Mouse (Mus musculus) forebrain, embryonic 10.5 days (tissue): ENCODE results near the gene Hip1r. TPM values are rescaled to one million over a fixed set of nuclear protein-coding genes. Genes with fewer than 3 reads are reported as not detected.

Experiments
- DNase-seq: peaks from one replicate; pipeline ENCODE4 v3.0.0-alpha.2; 2017; ENCODE audit warnings: low spot score; ENCODE audit errors: extremely low spot score
- H3K27ac ChIP-seq: fragments of 300-500 bp; sonication (generic); 2 replicates; pipeline ENCODE4 v1.5.1; 2016; ENCODE audit warnings: mild to moderate bottlenecking
- H3K27me3 ChIP-seq: fragments of 300-500 bp; sonication (generic); 2 replicates; pipeline ENCODE4 v1.6.1; 2016; ENCODE audit warnings: mild to moderate bottlenecking; ENCODE audit not compliant: poor library complexity, severe bottlenecking
- H3K36me3 ChIP-seq: fragments of 300-500 bp; sonication (generic); replicated peaks from 2 replicates; pipeline ENCODE4 v1.6.1; 2016; ENCODE audit warnings: mild to moderate bottlenecking, moderate library complexity
- H3K4me1 ChIP-seq: fragments of 300-500 bp; sonication (generic); 2 replicates; pipeline ENCODE4 v1.6.1; 2016
- H3K4me3 ChIP-seq: fragments of 300-500 bp; sonication (generic); 2 replicates; pipeline ENCODE4 v1.5.1; 2016; ENCODE audit warnings: mild to moderate bottlenecking, moderate library complexity
- H3K9me3 ChIP-seq: fragments of 300-500 bp; sonication (generic); 2 replicates; pipeline ENCODE4 v1.6.1; 2016; ENCODE audit warnings: mild to moderate bottlenecking, moderate library complexity
- WGBS: fragments of 180-500 bp; shearing (Covaris S2); methylation state at CpG from one replicate; pipeline ENCODE4 v1.1.7; 2016; 5-methylcytosine and 5-hydroxymethylcytosine counted together
- polyA plus RNA-seq: library from polyadenylated mRNA; unstranded; fragments of >200 nt; fragmentation: Nextera tagmentation; extraction: Ambion mirVana; gene quantifications from 2 replicates; pipeline ENCODE4 v1.2.1, GENCODE M21; 2016

Gene Hip1r
- polyA plus RNA-seq, 1 experiment from 2014 or later, result 7.7 TPM

DNA sequence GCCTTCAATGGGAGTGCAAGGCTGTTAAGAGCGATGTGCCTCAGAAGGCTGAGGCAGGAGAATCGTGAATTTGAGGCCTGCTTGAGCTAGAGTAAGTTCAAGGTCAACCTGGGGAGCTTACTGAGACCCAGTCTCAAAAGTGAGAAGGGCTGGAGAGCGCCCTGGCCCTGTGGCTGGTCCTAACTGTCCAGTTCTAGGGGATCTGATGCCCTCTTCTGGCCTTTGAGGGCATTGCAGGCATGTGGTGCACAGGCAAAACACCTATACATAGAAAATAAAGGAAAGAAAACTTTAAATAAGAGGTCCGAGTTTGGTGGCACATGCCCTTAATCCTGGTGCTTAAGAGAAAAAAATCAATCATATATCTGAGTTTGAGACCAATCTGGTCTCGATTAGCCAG lies 19.4 kb downstream of the Hip1r start:
- Histone ChIP-seq H3K4me3 (no peak overlapping the region), H3K9me3 (no peaks in the 10 kb centered on the region), H3K27me3 (no peaks in the 10 kb centered on the region), H3K36me3 (peaks cover 9% of the 10 kb centered on the region), H3K27ac (no peak overlapping the region), H3K4me1 (peaks cover 14% of the 10 kb centered on the region)
- 38% methylated on average over 5 of the region's 5 CpGs for WGBS
- peak; percentile 82 for DNase-seq

DNA sequence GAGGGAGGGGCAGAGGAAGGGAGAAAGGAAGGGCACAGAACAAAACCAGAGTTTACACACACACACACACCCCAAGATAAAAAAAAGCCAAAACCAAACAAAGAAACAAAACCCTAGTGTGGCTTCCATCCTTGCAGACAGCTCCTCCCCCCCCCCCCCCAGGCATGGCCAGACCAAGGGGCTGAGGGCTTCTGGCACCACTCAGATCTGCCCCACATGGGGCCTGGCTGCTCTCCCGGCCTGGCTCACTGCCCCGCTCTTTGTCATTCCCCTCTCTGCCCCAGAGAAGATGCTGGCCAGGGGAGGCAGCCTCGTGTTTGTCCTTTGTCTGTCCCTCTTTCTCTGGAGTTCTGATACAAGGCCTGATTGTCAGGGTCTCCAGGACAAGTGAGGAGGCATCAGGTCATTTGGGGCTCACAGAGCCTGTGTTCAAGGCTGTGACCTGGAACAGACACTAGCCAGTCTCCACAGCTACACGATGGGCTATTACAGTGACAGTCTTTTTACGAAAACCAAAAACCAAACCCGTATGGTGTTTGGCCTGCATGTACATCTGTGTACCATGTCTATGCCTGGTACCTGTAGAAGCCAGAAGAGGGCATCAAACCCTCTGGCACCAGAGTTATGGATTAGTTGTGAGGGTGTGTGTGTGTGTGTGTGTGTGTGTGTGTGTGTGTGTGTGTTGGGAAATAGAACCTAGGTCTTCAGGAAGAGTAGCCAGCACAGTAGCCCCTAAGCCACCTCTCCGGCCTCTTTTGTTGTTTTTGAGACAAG lies 20.0 kb downstream of the Hip1r start:
- Histone ChIP-seq H3K27ac (0 out of 2 replicates have a peak overlapping the region, but pooled peaks have one; percentile 13), H3K36me3 (peaks cover 9% of the 10 kb centered on the region), H3K4me1 (peaks cover 14% of the 10 kb centered on the region), H3K9me3 (no peaks in the 10 kb centered on the region), H3K27me3 (no peaks in the 10 kb centered on the region), H3K4me3 (no peak overlapping the region)
- no peak for DNase-seq
- 74% methylated on average over 7 of the region's 7 CpGs for WGBS

DNA sequence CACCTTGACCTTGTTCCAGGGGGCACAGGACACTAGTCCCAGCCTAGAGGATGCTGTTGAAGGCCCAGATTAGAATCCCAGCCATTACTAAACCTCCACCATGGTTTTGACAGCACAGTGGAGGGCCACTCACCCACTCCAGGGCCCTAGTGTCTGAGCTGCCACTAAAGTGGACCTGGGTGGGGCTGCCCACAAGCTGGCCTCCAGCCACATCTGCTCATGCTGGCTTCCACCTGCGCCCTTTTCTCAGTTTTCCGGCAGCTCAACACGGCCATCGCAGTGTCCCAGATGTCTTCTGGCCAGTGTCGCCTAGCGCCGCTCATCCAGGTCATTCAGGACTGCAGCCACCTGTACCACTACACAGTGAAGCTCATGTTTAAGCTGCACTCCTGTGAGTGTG lies 21.0 kb downstream of the Hip1r start:
- Histone ChIP-seq H3K36me3 (peaks cover 15% of the 10 kb centered on the region), H3K27me3 (no peaks in the 10 kb centered on the region), H3K4me1 (peaks cover 14% of the 10 kb centered on the region), H3K27ac (no peak overlapping the region), H3K9me3 (no peaks in the 10 kb centered on the region), H3K4me3 (no peak overlapping the region)
- no peak for DNase-seq
- WGBS, result 88% methylated on average over 7 of the region's 7 CpGs

DNA sequence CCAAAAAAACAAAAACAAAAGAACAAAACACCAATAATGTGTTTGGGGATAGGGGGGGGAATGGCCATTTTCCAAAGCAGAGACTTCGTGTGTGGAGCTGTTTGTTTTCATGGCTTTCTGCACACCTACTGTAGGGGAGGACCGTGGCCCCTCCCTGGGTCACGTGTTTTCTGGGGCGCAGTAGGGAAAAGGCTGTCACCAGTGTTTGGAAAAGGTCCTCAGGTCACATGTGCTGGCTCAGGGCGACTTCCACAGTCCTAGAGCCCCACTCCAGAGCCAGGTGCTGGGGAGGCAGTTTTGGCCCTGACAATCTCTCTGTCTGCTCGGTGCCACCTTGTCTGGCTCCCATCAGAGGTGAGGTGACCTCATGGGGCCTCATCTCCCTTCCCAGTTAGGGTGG lies 22.0 kb downstream of the Hip1r start:
- Histone ChIP-seq H3K36me3 (peaks cover 18% of the 10 kb centered on the region), H3K4me3 (no peak overlapping the region), H3K27me3 (no peaks in the 10 kb centered on the region), H3K9me3 (no peaks in the 10 kb centered on the region), H3K27ac (no peak overlapping the region; the same call in 1 of the 2 replicates), H3K4me1 (peaks cover 14% of the 10 kb centered on the region)
- no peak for DNase-seq
- WGBS, result 85% methylated on average over 6 of the region's 6 CpGs

DNA sequence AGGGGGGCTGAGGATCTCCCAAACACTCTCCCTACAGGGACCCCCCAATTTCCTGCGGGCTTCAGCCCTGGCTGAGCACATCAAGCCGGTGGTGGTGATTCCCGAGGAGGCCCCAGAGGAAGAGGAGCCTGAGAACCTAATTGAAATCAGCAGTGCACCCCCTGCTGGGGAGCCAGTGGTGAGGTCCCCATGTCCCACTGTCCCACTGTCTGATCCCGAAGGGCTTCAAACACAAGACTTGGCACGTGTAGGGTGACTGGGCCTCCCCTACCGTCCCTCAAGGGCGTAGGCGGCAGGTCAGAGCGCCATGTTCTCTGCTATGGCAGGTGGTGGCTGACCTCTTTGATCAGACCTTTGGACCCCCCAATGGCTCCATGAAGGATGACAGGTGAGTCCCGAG lies 22.8 kb downstream of the Hip1r start:
- Histone ChIP-seq H3K27ac (no peak overlapping the region; the same call in 1 of the 2 replicates), H3K9me3 (no peaks in the 10 kb centered on the region), H3K4me1 (peaks cover 14% of the 10 kb centered on the region), H3K36me3 (peaks cover 18% of the 10 kb centered on the region; the same call in 1 of the 2 replicates), H3K4me3 (no peak overlapping the region), H3K27me3 (no peaks in the 10 kb centered on the region)
- no peak for DNase-seq
- WGBS, result 90% methylated on average over 10 of the region's 10 CpGs

DNA sequence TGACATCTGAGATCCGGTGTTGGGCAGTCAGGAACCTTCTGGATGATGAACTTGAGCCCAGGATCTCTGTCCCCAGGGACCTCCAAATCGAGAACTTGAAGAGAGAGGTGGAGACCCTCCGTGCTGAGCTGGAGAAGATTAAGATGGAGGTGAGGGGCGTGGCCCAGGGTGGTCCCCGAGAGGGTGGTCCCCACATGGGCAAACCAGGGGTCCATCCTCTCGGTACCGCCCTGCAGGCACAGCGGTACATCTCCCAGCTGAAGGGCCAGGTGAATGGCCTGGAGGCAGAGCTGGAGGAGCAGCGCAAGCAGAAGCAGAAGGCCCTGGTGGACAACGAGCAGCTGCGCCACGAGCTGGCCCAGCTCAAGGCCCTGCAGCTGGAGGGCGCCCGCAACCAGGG lies 23.3 kb downstream of the Hip1r start:
- WGBS, result 91% methylated on average over 14 of the region's 14 CpGs
- Histone ChIP-seq H3K4me1 (peaks cover 14% of the 10 kb centered on the region), H3K36me3 (peaks cover 21% of the 10 kb centered on the region; the same call in 1 of the 2 replicates), H3K9me3 (no peaks in the 10 kb centered on the region), H3K27ac (peak overlapping the region; percentile 40; the same call in 1 of the 2 replicates), H3K27me3 (no peaks in the 10 kb centered on the region), H3K4me3 (no peak overlapping the region)
- DNase-seq, result no peak

DNA sequence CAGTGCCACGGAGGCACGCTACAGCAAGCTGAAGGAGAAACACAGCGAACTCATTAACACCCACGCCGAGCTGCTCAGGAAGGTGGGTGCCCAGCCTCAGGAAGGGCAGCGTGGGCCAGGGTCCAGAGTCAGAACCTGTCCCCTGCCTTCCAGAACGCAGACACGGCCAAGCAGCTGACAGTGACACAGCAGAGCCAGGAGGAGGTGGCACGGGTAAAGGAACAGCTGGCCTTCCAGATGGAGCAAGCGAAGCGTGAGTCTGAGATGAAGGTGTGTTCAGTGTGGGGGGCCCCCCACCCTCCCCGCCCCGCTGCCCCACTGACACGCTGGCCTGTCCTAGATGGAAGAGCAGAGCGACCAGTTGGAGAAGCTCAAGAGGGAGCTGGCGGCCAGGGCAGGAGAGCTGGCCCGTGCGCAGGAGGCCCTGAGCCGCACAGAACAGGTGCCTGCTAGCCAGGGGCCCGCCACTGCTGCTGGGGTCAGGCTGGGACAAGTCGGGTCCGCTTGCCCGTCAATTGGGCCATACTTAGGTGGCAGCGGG lies 23.9 kb downstream of the Hip1r start:
- H3K27me3 ChIP-seq, result no peaks in the 10 kb centered on the region
- H3K27ac ChIP-seq, result peak overlapping the region; percentile 40; the same call in 1 of the 2 replicates
- H3K9me3 ChIP-seq, result no peaks in the 10 kb centered on the region
- 91% methylated on average over 24 of the region's 24 CpGs for WGBS
- no peak overlapping the region for H3K4me3 ChIP-seq
- H3K4me1 ChIP-seq, result peaks cover 14% of the 10 kb centered on the region
- DNase-seq, result no peak
- peaks cover 26% of the 10 kb centered on the region; the same call in 1 of the 2 replicates for H3K36me3 ChIP-seq

DNA sequence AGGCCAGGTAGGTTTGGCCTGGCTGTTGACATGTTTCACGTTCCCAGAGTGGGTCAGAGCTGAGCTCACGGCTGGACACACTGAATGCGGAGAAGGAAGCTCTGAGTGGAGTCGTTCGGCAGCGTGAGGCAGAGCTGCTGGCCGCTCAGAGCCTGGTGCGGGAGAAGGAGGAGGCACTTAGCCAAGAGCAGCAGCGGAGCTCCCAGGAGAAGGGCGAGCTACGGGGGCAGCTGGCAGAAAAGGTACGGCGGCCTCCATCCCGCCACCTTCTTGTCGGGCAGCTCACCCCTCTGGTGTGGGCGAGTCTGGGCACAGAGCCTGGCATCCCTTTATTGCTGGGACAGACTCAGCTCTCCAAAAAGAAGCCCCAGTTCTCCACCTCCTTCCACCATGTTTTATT lies 24.4 kb downstream of the Hip1r start:
- H3K27ac ChIP-seq, result no peak overlapping the region
- H3K4me1 ChIP-seq, result peaks cover 18% of the 10 kb centered on the region
- peaks cover 29% of the 10 kb centered on the region; the same call in 1 of the 2 replicates for H3K36me3 ChIP-seq
- 89% methylated on average over 16 of the region's 16 CpGs for WGBS
- no peak overlapping the region for H3K4me3 ChIP-seq
- no peaks in the 10 kb centered on the region for H3K27me3 ChIP-seq
- H3K9me3 ChIP-seq, result no peaks in the 10 kb centered on the region
- no peak for DNase-seq

DNA sequence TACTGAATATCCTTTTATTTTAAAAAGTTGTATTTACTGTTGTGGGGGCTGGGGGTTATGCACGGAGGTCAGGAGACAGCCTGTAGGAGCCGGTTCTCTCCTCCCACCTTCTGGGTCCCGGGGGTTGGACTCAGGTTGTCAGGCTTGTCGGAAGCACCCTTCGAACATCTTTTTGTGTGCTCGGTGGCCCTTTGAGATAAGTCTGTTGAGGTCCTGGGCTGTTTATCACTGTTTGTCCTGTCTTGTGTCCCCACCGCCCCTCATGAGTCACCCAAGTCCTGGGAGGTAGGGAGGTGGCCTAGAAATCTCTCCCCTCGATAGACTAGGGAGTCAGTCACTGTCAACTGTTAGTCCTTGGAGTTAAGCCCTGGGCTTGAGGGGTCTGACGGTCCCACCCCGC lies 24.9 kb downstream of the Hip1r start:
- 89% methylated on average over 10 of the region's 10 CpGs for WGBS
- H3K27me3 ChIP-seq, result no peaks in the 10 kb centered on the region
- no peaks in the 10 kb centered on the region for H3K9me3 ChIP-seq
- H3K4me3 ChIP-seq, result no peak overlapping the region
- peaks cover 34% of the 10 kb centered on the region; the same call in 1 of the 2 replicates for H3K36me3 ChIP-seq
- no peak overlapping the region for H3K27ac ChIP-seq
- DNase-seq, result no peak
- H3K4me1 ChIP-seq, result peaks cover 18% of the 10 kb centered on the region

DNA sequence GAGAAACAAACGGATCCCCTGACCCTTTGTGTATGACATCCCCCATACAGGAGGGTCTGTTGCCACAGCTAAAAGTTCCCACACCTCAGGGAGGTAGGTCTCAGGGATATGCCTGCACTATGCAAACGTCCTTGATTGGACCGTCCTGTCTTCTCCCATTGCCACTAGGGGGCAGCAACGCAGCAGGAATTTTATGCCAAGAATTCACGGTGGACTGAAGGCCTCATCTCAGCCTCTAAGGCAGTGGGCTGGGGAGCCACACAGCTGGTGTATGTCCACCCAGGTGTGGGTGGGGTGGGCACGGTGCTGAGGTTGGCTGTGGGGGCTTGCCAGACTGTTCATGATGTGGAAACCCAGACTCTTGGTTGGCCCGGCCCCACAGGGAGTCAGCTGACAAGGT lies 27.4 kb downstream of the Hip1r start:
- Histone ChIP-seq H3K9me3 (no peaks in the 10 kb centered on the region), H3K4me1 (peaks cover 14% of the 10 kb centered on the region), H3K36me3 (peaks cover 58% of the 10 kb centered on the region), H3K27ac (no peak overlapping the region), H3K27me3 (no peaks in the 10 kb centered on the region), H3K4me3 (no peak overlapping the region)
- DNase-seq, result peak; percentile 89
- WGBS, result 16% methylated on average over 7 of the region's 7 CpGs

DNA sequence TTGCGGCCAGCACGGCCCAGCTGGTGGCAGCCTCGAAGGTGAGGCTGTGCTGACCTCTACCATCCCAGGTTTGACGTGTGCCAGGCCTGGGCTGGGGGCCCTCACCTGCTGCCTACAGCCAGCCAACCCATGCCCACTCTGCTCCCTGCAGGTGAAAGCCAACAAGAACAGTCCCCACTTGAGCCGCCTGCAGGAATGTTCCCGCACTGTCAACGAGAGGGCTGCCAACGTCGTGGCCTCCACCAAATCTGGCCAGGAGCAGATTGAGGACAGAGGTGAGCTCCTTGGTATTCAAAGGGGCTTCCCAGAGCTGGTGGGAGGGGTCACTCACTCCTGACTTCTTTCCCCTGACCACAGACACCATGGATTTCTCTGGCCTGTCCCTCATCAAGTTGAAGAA lies 27.8 kb downstream of the Hip1r start:
- H3K9me3 ChIP-seq, result no peaks in the 10 kb centered on the region
- peaks cover 12% of the 10 kb centered on the region for H3K4me1 ChIP-seq
- H3K36me3 ChIP-seq, result peaks cover 62% of the 10 kb centered on the region
- no peaks in the 10 kb centered on the region for H3K27me3 ChIP-seq
- 75% methylated on average over 9 of the region's 9 CpGs for WGBS
- no peak overlapping the region for H3K27ac ChIP-seq
- no peak overlapping the region for H3K4me3 ChIP-seq
- no peak for DNase-seq

DNA sequence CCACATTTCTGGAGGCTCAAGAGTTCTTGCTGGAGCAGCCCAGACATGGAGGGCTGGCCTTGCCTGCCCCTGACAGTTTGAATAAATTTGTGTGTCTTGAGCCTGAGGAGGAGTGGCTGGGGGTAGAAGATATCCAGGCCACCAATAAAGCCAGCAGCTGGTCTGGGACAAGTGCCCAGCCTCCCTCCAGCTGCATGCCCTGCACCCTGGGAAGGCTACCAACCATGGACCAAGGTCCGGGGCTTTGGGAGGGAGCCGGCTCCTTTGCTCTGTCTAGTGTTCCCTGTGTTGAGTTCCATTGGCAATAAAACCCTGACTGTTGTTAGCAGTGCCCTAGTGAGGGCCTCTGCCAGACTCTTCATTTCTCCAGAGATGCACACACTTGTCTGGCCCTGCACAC lies 29.4 kb downstream of the Hip1r start:
- H3K27me3 ChIP-seq, result no peaks in the 10 kb centered on the region
- WGBS, result 85% methylated on average over 2 of the region's 2 CpGs
- H3K4me3 ChIP-seq, result no peak overlapping the region
- peaks cover 70% of the 10 kb centered on the region for H3K36me3 ChIP-seq
- no peaks in the 10 kb centered on the region for H3K9me3 ChIP-seq
- no peak for DNase-seq
- 0 out of 2 replicates have a peak, but pooled peaks cover 4% of the 10 kb centered on the region for H3K4me1 ChIP-seq
- no peak overlapping the region for H3K27ac ChIP-seq

DNA sequence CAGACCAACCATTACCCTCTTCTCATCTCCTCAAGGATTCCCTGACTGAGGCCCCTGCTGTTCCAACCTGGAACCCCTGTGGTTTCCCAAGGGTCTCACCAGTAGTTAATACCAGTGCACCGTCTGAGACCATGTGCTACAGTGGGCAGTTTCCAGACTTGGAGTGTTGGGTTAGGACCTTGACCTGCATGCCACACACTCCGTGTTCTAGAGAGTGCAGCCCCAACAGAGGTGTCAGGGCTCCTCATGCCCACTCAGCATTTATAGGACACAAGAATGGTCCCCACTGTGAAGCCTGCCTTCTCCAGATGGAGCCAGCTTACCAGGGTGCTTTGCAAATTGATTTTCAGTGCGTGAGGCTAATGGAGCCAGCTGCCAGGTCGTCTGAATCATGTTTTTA lies 29.9 kb downstream of the Hip1r start:
- no peaks in the 10 kb centered on the region for H3K27me3 ChIP-seq
- H3K4me3 ChIP-seq, result no peak overlapping the region
- peaks cover 75% of the 10 kb centered on the region for H3K36me3 ChIP-seq
- H3K27ac ChIP-seq, result no peak overlapping the region
- DNase-seq, result no peak
- 73% methylated on average over 4 of the region's 4 CpGs for WGBS
- H3K9me3 ChIP-seq, result no peaks in the 10 kb centered on the region
- H3K4me1 ChIP-seq, result 0 out of 2 replicates have a peak, but pooled peaks cover 4% of the 10 kb centered on the region
